20 mouse cellular contexts compared by ENCODE assay signal in genomic region chr14:60490886-60491285, GRCm38 (mm10).
A peak's percentile ranks its signal among the peaks of the same experiment; 100 is the strongest.
DNase-seq lines count a peak whose midpoint lies in the region; ATAC-seq lines count a peak whose summit lies in the region.
"Had no signal": no experiment of that assay in that cellular context is flagged by ENCODE, and none has a peak within 500 bp of the region (broad histone marks: within the 10 kb centered on the region; RNA-seq: fewer than 3 reads in every experiment).

No protein-coding gene starts in this region.

- H3K9ac ChIP-seq in heart, embryonic 12.5 days, result no peak overlapping the region
- H3K9ac ChIP-seq: embryonic facial prominence, embryonic 12.5 days; forebrain, embryonic 13.5 days; forebrain, embryonic 15.5 days had no signal

- peaks cover 5% of the 10 kb centered on the region; the same call in 1 of the 2 replicates for H3K4me1 ChIP-seq in heart, embryonic 12.5 days (replicated peaks)

- H3K4me2 ChIP-seq in heart, embryonic 12.5 days, result no peak overlapping the region
- H3K4me2 ChIP-seq: embryonic facial prominence, embryonic 12.5 days; forebrain, embryonic 13.5 days; forebrain, embryonic 15.5 days had no signal

- H3K27ac ChIP-seq in heart, embryonic 12.5 days (ENCODE audit: poor library complexity, severe bottlenecking), result no peak overlapping the region
- H3K27ac ChIP-seq: embryonic facial prominence, embryonic 10.5 days; embryonic facial prominence, embryonic 12.5 days; forebrain, embryonic 13.5 days; forebrain, embryonic 15.5 days had no signal

- H3K9me3 ChIP-seq in heart, embryonic 12.5 days (replicated peaks), result no peaks in the 10 kb centered on the region
- H3K9me3 ChIP-seq: embryonic facial prominence, embryonic 10.5 days; embryonic facial prominence, embryonic 12.5 days; forebrain, embryonic 13.5 days; forebrain, embryonic 15.5 days had no signal

- WGBS in heart, embryonic 12.5 days, result 92% methylated on average over 2 of the region's 2 CpGs

- 0 out of 2 replicates have a peak, but pooled peaks cover 6% of the 10 kb centered on the region for H3K27me3 ChIP-seq in heart, embryonic 12.5 days (replicated peaks)
- H3K27me3 ChIP-seq: forebrain, embryonic 13.5 days; forebrain, embryonic 15.5 days had no signal

- no peaks in the 10 kb centered on the region for H3K36me3 ChIP-seq in heart, embryonic 12.5 days
- H3K36me3 ChIP-seq: embryonic facial prominence, embryonic 10.5 days; embryonic facial prominence, embryonic 12.5 days; forebrain, embryonic 15.5 days had no signal

- H3K4me3 ChIP-seq in heart, embryonic 12.5 days, result no peak overlapping the region
- H3K4me3 ChIP-seq: embryonic facial prominence, embryonic 10.5 days; embryonic facial prominence, embryonic 12.5 days; forebrain, embryonic 13.5 days; forebrain, embryonic 15.5 days had no signal

- DNase-seq in heart, postnatal 4 days, result peak; percentile 0
- no peak for DNase-seq in gastrocnemius, adult 18-20 months (ENCODE audit: low spot score)
- DNase-seq in retina, postnatal 1 day, result no peak
- DNase-seq: adrenal gland, adult 2 months; adrenal gland, postnatal 10 days; adrenal gland, postnatal 25 days; cerebellum, adult 11 months; cerebellum, adult 18-20 months; cerebellum, adult 8-10 months; cerebellum, adult 9-11 months; cerebellum, postnatal 14 days; cerebellum, postnatal 36 days had no signal

- ATAC-seq in heart, embryonic 12.5 days (ENCODE audit: insufficient number of reproducible peaks, low FRiP score), result no peak
- peak; percentile 72 for ATAC-seq in common myeloid progenitor, adult 5-6 weeks (replicated peaks; ENCODE audit: low read depth, poor library complexity, severe bottlenecking)
- peak; percentile 96 for ATAC-seq in granulocyte monocyte progenitor cell, adult 5-6 weeks (replicated peaks; ENCODE audit: poor library complexity, severe bottlenecking)
- ATAC-seq in megakaryocyte progenitor cell, adult 5-6 weeks (replicated peaks; ENCODE audit: poor library complexity), result peak; percentile 90
- ATAC-seq: forebrain, embryonic 13.5 days; forebrain, embryonic 15.5 days had no signal
